Mouse (Mus musculus): ENCODE data around the gene Fmo6.

- TF ChIP-seq CTCF (IDR thresholded peaks at IDR 0.05; ENCODE audit: extremely low read depth, insufficient read depth, low read length) (no peak), POLR2A (IDR thresholded peaks at IDR 0.05; ENCODE audit: extremely low read depth, insufficient read depth, low read length) (no peak)
Observed at GRCm38 (mm10) chr1:162886138-162886816, 51.0 kb downstream of the Fmo6 start.

All from cortical plate, adult 2 months (tissue).